Mouse (Mus musculus): Measurements from ENCODE around the gene Neurl1b. TPM values are rescaled to one million over a fixed set of nuclear protein-coding genes. Genes with fewer than 3 reads are reported as not detected.

Gene Neurl1b
- polyA plus RNA-seq, 1 experiment from 2014 or later: 0.65 TPM

- Histone ChIP-seq H3K4me3 (no peak overlapping the region), H3K27ac (no peak overlapping the region), H3K36me3 (no peaks in the 10 kb centered on the region), H3K9me3 (no peaks in the 10 kb centered on the region), H3K4me2 (replicated peaks) (no peak overlapping the region), H3K4me1 (peaks cover 21% of the 10 kb centered on the region), H3K27me3 (no peaks in the 10 kb centered on the region), H3K9ac (no peak overlapping the region)
- 77% methylated on average over 3 of the region's 3 CpGs for WGBS
- no peak for ATAC-seq (ENCODE audit: low FRiP score, low read depth)
Measured at GRCm38 (mm10) chr17:26382176-26382575, 32.5 kb upstream of the Neurl1b start.

GRCm38 (mm10) chr17:26382687-26383086 lies 31.9 kb upstream of the Neurl1b start:
- 79% methylated on average over 5 of the region's 5 CpGs for WGBS
- Histone ChIP-seq H3K36me3 (no peaks in the 10 kb centered on the region), H3K27me3 (no peaks in the 10 kb centered on the region), H3K9ac (no peak overlapping the region), H3K9me3 (no peaks in the 10 kb centered on the region), H3K4me1 (peaks cover 21% of the 10 kb centered on the region), H3K27ac (no peak overlapping the region), H3K4me2 (replicated peaks) (no peak overlapping the region), H3K4me3 (no peak overlapping the region)
- ATAC-seq (ENCODE audit: low FRiP score, low read depth): no peak

- no peaks in the 10 kb centered on the region for H3K36me3 ChIP-seq
- no peaks in the 10 kb centered on the region for H3K27me3 ChIP-seq
- no peak for ATAC-seq (ENCODE audit: low FRiP score, low read depth)
- WGBS: 96% methylated on average over 3 of the region's 3 CpGs
- no peak overlapping the region for H3K27ac ChIP-seq
- H3K4me3 ChIP-seq: no peak overlapping the region
- H3K4me1 ChIP-seq: peaks cover 21% of the 10 kb centered on the region
- no peak overlapping the region for H3K4me2 ChIP-seq (replicated peaks)
- no peak overlapping the region for H3K9ac ChIP-seq
- no peaks in the 10 kb centered on the region for H3K9me3 ChIP-seq
Measured at GRCm38 (mm10) chr17:26384111-26384510, 30.5 kb upstream of the Neurl1b start.

- 86% methylated on average over 11 of the region's 11 CpGs for WGBS
- Histone ChIP-seq H3K4me1 (peaks cover 17% of the 10 kb centered on the region), H3K4me3 (no peak overlapping the region), H3K4me2 (replicated peaks) (no peak overlapping the region), H3K36me3 (no peaks in the 10 kb centered on the region), H3K27ac (no peak overlapping the region), H3K9ac (no peak overlapping the region), H3K9me3 (no peaks in the 10 kb centered on the region), H3K27me3 (no peaks in the 10 kb centered on the region)
- ATAC-seq (ENCODE audit: low FRiP score, low read depth): no peak
Measured at GRCm38 (mm10) chr17:26385252-26386130, 29.1 kb upstream of the Neurl1b start.

GRCm38 (mm10) chr17:26386131-26386481 lies 28.5 kb upstream of the Neurl1b start:
- no peaks in the 10 kb centered on the region for H3K9me3 ChIP-seq
- H3K27ac ChIP-seq: no peak overlapping the region
- no peak overlapping the region for H3K4me2 ChIP-seq (replicated peaks)
- H3K27me3 ChIP-seq: no peaks in the 10 kb centered on the region
- no peak overlapping the region for H3K9ac ChIP-seq
- WGBS: 84% methylated on average over 3 of the region's 3 CpGs
- H3K4me3 ChIP-seq: no peak overlapping the region
- H3K36me3 ChIP-seq: no peaks in the 10 kb centered on the region
- ATAC-seq (ENCODE audit: low FRiP score, low read depth): no peak
- peaks cover 11% of the 10 kb centered on the region for H3K4me1 ChIP-seq

- H3K27ac ChIP-seq: no peak overlapping the region
- no peak overlapping the region for H3K9ac ChIP-seq
- no peak overlapping the region for H3K4me2 ChIP-seq (replicated peaks)
- no peaks in the 10 kb centered on the region for H3K9me3 ChIP-seq
- H3K36me3 ChIP-seq: no peaks in the 10 kb centered on the region
- 50% methylated on average over 3 of the region's 3 CpGs for WGBS
- peaks cover 2% of the 10 kb centered on the region; the same call in 1 of the 2 replicates for H3K27me3 ChIP-seq
- H3K4me3 ChIP-seq: no peak overlapping the region
- ATAC-seq (ENCODE audit: low FRiP score, low read depth): no peak
- H3K4me1 ChIP-seq: no peaks in the 10 kb centered on the region
Measured at GRCm38 (mm10) chr17:26388106-26388505, 26.5 kb upstream of the Neurl1b start.

GRCm38 (mm10) chr17:26389241-26389640 lies 25.4 kb upstream of the Neurl1b start:
- H3K9me3 ChIP-seq: 0 out of 2 replicates have a peak, but pooled peaks cover 3% of the 10 kb centered on the region
- H3K4me1 ChIP-seq: no peaks in the 10 kb centered on the region
- WGBS: 79% methylated on average over 9 of the region's 9 CpGs
- H3K9ac ChIP-seq: no peak overlapping the region
- H3K4me3 ChIP-seq: no peak overlapping the region
- no peak overlapping the region for H3K27ac ChIP-seq
- peaks cover 2% of the 10 kb centered on the region; the same call in 1 of the 2 replicates for H3K27me3 ChIP-seq
- H3K36me3 ChIP-seq: no peaks in the 10 kb centered on the region
- ATAC-seq (ENCODE audit: low FRiP score, low read depth): no peak
- no peak overlapping the region for H3K4me2 ChIP-seq (replicated peaks)

GRCm38 (mm10) chr17:26390666-26391065 lies 24.0 kb upstream of the Neurl1b start:
- H3K9ac ChIP-seq: no peak overlapping the region
- H3K4me3 ChIP-seq: no peak overlapping the region
- 58% methylated on average over 5 of the region's 5 CpGs for WGBS
- H3K27ac ChIP-seq: no peak overlapping the region
- no peak overlapping the region for H3K4me2 ChIP-seq (replicated peaks)
- no peaks in the 10 kb centered on the region for H3K4me1 ChIP-seq
- peaks cover 2% of the 10 kb centered on the region; the same call in 1 of the 2 replicates for H3K27me3 ChIP-seq
- no peaks in the 10 kb centered on the region for H3K36me3 ChIP-seq
- H3K9me3 ChIP-seq: 0 out of 2 replicates have a peak, but pooled peaks cover 3% of the 10 kb centered on the region
- no peak for ATAC-seq (ENCODE audit: low FRiP score, low read depth)

- 84% methylated on average over 7 of the region's 7 CpGs for WGBS
- H3K27me3 ChIP-seq: peaks cover 2% of the 10 kb centered on the region; the same call in 1 of the 2 replicates
- no peak for ATAC-seq (ENCODE audit: low FRiP score, low read depth)
- H3K9me3 ChIP-seq: 0 out of 2 replicates have a peak, but pooled peaks cover 3% of the 10 kb centered on the region
- H3K9ac ChIP-seq: no peak overlapping the region
- no peak overlapping the region for H3K27ac ChIP-seq
- H3K36me3 ChIP-seq: no peaks in the 10 kb centered on the region
- H3K4me3 ChIP-seq: no peak overlapping the region
- peaks cover 1% of the 10 kb centered on the region; the same call in 1 of the 2 replicates for H3K4me1 ChIP-seq
- H3K4me2 ChIP-seq (replicated peaks): no peak overlapping the region
Measured at GRCm38 (mm10) chr17:26392355-26392754, 22.3 kb upstream of the Neurl1b start.

- Histone ChIP-seq H3K9ac (no peak overlapping the region), H3K4me1 (peaks cover 5% of the 10 kb centered on the region; the same call in 1 of the 2 replicates), H3K4me2 (replicated peaks) (no peak overlapping the region), H3K27ac (no peak overlapping the region), H3K36me3 (no peaks in the 10 kb centered on the region), H3K27me3 (no peaks in the 10 kb centered on the region), H3K9me3 (0 out of 2 replicates have a peak, but pooled peaks cover 3% of the 10 kb centered on the region), H3K4me3 (no peak overlapping the region)
- ATAC-seq (ENCODE audit: low FRiP score, low read depth): no peak
- WGBS: 47% methylated on average over 3 of the region's 3 CpGs
Measured at GRCm38 (mm10) chr17:26396765-26397164, 17.9 kb upstream of the Neurl1b start.

- 29% methylated on average over 6 of the region's 6 CpGs for WGBS
- Histone ChIP-seq H3K9me3 (0 out of 2 replicates have a peak, but pooled peaks cover 3% of the 10 kb centered on the region), H3K4me1 (peaks cover 5% of the 10 kb centered on the region; the same call in 1 of the 2 replicates), H3K27ac (no peak overlapping the region), H3K4me2 (replicated peaks) (no peak overlapping the region), H3K9ac (no peak overlapping the region), H3K27me3 (no peaks in the 10 kb centered on the region), H3K4me3 (no peak overlapping the region), H3K36me3 (no peaks in the 10 kb centered on the region)
- no peak for ATAC-seq (ENCODE audit: low FRiP score, low read depth)
Measured at GRCm38 (mm10) chr17:26397339-26397738, 17.3 kb upstream of the Neurl1b start.

GRCm38 (mm10) chr17:26405340-26406100 lies 9.1 kb upstream of the Neurl1b start:
- H3K27me3 ChIP-seq: peaks cover 8% of the 10 kb centered on the region; the same call in 1 of the 2 replicates
- H3K36me3 ChIP-seq: no peaks in the 10 kb centered on the region
- H3K4me1 ChIP-seq: peaks cover 10% of the 10 kb centered on the region
- H3K9ac ChIP-seq: no peak overlapping the region
- H3K4me2 ChIP-seq (replicated peaks): no peak overlapping the region
- H3K27ac ChIP-seq: no peak overlapping the region
- no peaks in the 10 kb centered on the region for H3K9me3 ChIP-seq
- H3K4me3 ChIP-seq: no peak overlapping the region
- WGBS: 62% methylated on average over 10 of the region's 10 CpGs
- no peak for ATAC-seq (ENCODE audit: low FRiP score, low read depth)

Measured in limb, embryonic 13.5 days (tissue).